Mouse (Mus musculus) left cerebral cortex, adult 18-20 months (tissue): ENCODE results near the gene Ankrd65. TPM values are rescaled to one million over a fixed set of nuclear protein-coding genes. Genes with fewer than 3 reads are reported as not detected.

Experiments used
- DNase-seq, 2 experiments: peaks; one replicate each; pipeline ENCODE4 v3.0.0; 2021 to 2022; ENCODE audit warnings: low spot score in 2 of 2, mixed read lengths in 1 of 2
- microRNA-seq, 2 experiments: library from miRNA; unstranded; fragments of <30 nt; microRNA quantifications; one replicate each; pipeline ENCODE4 v1.2.0; 2021
- total RNA-seq, 2 experiments: library from RNA; stranded (reverse); gene quantifications; 2 replicates each; pipeline ENCODE4 v1.2.3; 2021

The Ankrd65 gene
- total RNA-seq, 2 experiments from 2014 or later, result 0.44 TPM; not detected in 1

DNA sequence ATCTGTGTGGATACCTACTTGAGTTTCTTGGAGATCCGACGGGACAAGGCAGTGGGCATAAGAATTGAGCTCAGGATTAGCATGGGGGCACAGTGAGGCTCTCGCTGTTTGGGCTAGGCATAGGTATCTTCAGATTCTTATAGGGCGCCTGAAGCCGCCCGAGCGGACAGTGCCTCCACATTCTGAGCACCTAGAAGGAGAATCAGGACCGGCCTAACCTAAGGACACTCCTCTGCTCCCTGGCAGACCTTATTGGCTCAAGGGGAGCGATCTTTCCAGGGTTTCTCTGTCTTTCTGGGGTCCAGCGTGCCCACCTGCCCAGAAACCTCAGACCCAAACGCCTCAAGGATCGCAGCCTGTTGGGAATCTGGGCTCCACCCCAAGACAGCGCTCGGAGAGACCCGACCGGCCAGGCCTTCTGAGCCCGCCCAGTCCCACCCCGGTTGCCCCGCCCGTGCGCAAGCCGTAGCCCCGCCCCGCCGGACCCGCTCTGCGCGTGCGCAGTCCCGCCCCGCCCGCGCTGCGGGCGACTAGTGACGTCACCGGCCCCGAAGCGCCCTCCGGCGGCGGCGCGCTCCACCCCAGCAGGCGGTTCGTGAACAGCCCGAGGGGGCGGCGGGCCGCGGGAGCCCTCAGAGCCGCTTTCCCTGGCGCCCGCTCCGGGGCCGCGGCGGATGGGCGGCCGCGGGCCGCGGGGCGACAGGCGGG, 56.8 kb downstream of the Ankrd65 start, which contains the start of gene Dvl1:
Dvl1 (plus strand) TSS at position 532 of the 708 bp plus-strand sequence.
- DNase-seq, result peak; percentile 95 to 96

DNA sequence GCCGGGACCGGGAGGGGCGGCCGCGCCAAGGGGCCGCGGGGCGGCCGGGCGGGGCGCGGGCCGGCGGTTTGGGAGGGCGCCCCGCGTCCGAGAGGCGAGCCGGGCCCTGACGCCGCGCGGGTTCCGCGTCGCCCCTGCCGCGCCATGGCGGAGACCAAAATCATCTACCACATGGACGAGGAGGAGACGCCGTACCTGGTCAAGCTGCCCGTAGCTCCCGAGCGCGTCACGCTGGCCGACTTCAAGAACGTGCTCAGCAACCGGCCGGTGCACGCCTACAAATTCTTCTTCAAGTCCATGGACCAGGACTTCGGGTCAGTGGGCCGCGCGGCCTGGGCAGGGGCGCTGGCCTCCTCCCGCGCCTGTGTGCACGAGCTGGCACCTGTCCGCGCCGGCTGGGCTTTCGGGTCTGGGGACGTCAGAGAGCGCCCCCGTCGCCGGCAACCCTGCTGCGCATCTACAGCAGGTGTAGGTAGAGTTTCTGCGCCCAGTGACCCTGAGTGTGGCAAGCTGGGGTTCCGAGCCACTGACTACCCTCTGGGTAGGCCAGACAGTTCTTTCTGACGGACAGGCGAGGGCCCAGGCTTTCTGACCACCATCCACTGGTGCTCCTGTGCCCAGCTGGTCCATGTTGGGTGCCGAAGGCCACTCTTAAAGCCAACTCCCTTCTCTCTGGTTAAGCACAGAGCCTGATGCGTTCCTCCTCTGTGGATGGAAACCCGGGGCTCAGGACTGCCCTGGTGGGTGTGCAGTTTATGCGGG, 57.5 kb downstream of the Ankrd65 start:
- DNase-seq, result peak in 1 of 2 experiments; percentile 38

DNA sequence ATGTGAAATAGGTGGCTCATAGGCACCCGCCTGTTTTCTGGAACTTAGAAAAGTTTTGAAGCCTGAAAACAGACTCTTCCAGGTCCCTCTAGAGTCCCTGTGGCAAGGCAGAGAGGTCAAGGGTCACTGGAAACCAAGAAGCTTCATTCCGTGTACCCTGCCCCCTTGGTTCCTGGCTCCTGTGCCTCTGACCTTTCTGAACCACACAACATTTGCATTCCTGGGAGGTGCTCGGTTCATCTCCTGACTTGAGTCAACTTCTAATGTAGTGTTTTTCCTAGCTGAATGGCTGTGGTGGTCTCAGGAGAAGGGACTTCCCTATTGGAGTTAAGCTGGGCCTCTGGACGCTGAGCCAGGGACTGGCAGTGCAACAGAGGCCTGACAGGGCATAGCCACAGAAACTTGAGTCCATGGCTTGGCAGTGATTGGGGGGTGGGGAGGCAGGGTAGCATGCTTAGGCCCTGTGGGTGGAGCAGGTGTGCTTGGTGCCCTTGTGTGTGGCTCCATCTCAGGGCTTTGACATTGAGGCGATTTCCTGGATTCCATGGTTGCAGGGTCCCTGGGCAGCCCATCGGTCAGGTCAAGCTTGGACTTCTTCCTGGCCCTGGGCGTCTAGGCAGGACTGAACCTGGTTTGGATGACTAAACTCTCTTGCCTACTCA, 58.3 kb downstream of the Ankrd65 start:
- DNase-seq, result no peak

Small RNA genes lying within 50 kb of the gene (microRNA-seq; reads per million reads assigned to microRNA genes)
- 0 reads per million in 2 experiments for gene Gm27743

Other genes starting within 250 kb of the Ankrd65 start
- gene Nadk, start 228.1 kb upstream of the Ankrd65 start, total RNA-seq, result 10 to 100 TPM; 57.5 to 57.7 TPM
- gene Slc35e2, start 189.0 kb upstream of the Ankrd65 start, total RNA-seq, result 10 to 100 TPM; 47.2 to 48.9 TPM
- 10 to 100 TPM; 47.1 to 49.4 TPM for gene Cdk11b, start 165.6 kb upstream of the Ankrd65 start, total RNA-seq
- not detected for gene Gm10563, start 145.0 kb upstream of the Ankrd65 start, total RNA-seq
- gene Mmp23, start 137.1 kb upstream of the Ankrd65 start, total RNA-seq, result 1 to 10 TPM; 2.4 to 4.6 TPM
- 100 to 1,000 TPM; 128 to 129 TPM for gene Mib2, start 121.2 kb upstream of the Ankrd65 start, total RNA-seq
- 10 to 100 TPM; 27.8 to 32.8 TPM for gene Fndc10, start 96.1 kb upstream of the Ankrd65 start, total RNA-seq
- gene Ssu72, start 85.6 kb upstream of the Ankrd65 start, total RNA-seq, result 10 to 100 TPM; 90.6 to 97.4 TPM
- 10 to 100 TPM; 51.1 to 53.0 TPM for gene Tmem240, start 55.6 kb upstream of the Ankrd65 start, total RNA-seq
- gene Atad3a, start 29.3 kb upstream of the Ankrd65 start, total RNA-seq, result 10 to 100 TPM; 48.3 to 55.6 TPM
- gene Vwa1, start 15.7 kb upstream of the Ankrd65 start, total RNA-seq, result 10 to 100 TPM; 15.6 to 17.6 TPM
- 10 to 100 TPM; 16.4 to 19.0 TPM for gene Tmem88b, start 4.6 kb upstream of the Ankrd65 start, total RNA-seq
- 10 to 100 TPM; 84.9 to 89.4 TPM for gene Mrpl20, start 12.4 kb downstream of the Ankrd65 start, total RNA-seq
- 10 to 100 TPM; 60.1 to 65.5 TPM for gene Ccnl2, start 22.1 kb downstream of the Ankrd65 start, total RNA-seq
- 100 to 1,000 TPM; 103 to 110 TPM for gene Aurkaip1, start 40.8 kb downstream of the Ankrd65 start, total RNA-seq
- 1 to 10 TPM; 6.2 to 7.3 TPM for gene Mxra8, start 49.2 kb downstream of the Ankrd65 start, total RNA-seq
- 10 to 100 TPM; 88.0 to 96.3 TPM for gene Dvl1, start 57.0 kb downstream of the Ankrd65 start, total RNA-seq
- gene Tas1r3, start 72.9 kb downstream of the Ankrd65 start, total RNA-seq, result under 1 TPM; 0.23 TPM
- gene Cptp, start 79.0 kb downstream of the Ankrd65 start, total RNA-seq, result 10 to 100 TPM; 23.1 to 33.8 TPM
- 10 to 100 TPM; 31.7 to 33.9 TPM for gene Ints11, start 79.1 kb downstream of the Ankrd65 start, total RNA-seq
- gene Pusl1, start 101.3 kb downstream of the Ankrd65 start, total RNA-seq, result 10 to 100 TPM; 54.9 to 58.6 TPM
- gene Acap3, start 101.4 kb downstream of the Ankrd65 start, total RNA-seq, result 100 to 1,000 TPM; 124 to 128 TPM
- 10 to 100 TPM; 67.6 to 70.3 TPM for gene Ube2j2, start 153.4 kb downstream of the Ankrd65 start, total RNA-seq
- gene C1qtnf12, start 171.9 kb downstream of the Ankrd65 start, total RNA-seq, result 10 to 100 TPM; 16.6 to 17.7 TPM
- gene B3galt6, start 202.2 kb downstream of the Ankrd65 start, total RNA-seq, result 10 to 100 TPM in 1 of 2 experiments, 1 to 10 TPM in 1; 8.9 to 10.7 TPM
- 100 to 1,000 TPM; 213 to 215 TPM for gene Sdf4, start 202.4 kb downstream of the Ankrd65 start, total RNA-seq
- gene Tnfrsf4, start 223.4 kb downstream of the Ankrd65 start, total RNA-seq, result 1 to 10 TPM in 1 of 2 experiments, under 1 TPM in 1; 0.95 to 2.3 TPM
- not detected for gene Tnfrsf18, start 235.7 kb downstream of the Ankrd65 start, total RNA-seq